Mouse (Mus musculus) bone marrow, adult 2 months (tissue): ENCODE data around the gene Copz2.

ENCODE experiments used
- CTCF ChIP-seq: fragments of 200-500 bp; IDR thresholded peaks from 2 replicates; pipeline ENCODE4 v1.5.1; 2011; ENCODE audit warnings: low read length, control low read depth; ENCODE audit not compliant: control insufficient read depth, insufficient read depth
- POLR2A ChIP-seq: fragments of 200-500 bp; IDR thresholded peaks from 2 replicates; pipeline ENCODE4 v1.6.1; 2011; ENCODE audit warnings: low read depth, mild to moderate bottlenecking, control low read depth, low read length, borderline replicate concordance; ENCODE audit not compliant: control insufficient read depth

GRCm38 (mm10) chr11:96901332-96901731 is 51.7 kb downstream of the Copz2 start:
- TF ChIP-seq POLR2A (no peak), CTCF (no peak)
